Mouse (Mus musculus): Measurements from ENCODE around the gene Dab2ip.

DNA sequence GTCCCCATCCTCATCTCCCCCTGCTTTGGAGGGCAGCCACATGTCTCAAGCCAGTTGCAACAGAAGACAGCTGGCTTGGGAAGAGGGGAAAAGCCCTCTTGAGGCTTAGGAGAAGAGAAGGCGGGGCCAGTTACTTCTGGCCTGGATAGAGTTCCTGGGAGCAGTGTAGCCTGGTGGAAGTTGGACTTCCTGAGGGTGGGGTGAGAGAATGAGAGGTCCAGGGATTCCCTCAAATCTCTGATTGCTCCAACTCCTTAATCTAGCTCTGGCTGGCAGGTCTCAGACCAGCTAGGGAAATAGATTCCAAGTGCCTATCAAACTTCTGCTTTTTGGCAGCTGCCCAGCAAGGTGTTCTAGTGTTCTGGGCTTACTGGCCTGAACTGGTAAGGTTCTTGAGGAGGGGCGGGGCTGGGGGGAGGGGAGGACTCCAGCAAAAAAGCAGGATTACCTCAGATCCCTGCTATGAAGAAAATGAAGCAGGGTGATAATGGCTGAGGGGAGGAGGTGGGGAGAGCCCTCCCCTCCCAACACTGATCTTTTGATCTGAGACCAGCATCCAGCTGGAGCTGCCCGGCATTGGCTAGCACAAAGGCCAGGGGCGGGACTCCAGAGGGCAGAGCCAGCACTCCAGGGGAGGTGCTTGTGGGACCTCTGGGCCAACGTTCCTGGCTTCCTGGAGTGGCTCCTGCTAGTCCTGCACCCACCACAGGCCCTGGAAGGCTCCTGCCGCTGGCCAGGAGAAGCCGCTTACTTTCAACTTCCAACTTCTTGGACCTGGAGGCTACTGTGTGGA is 133.4 kb downstream of the Dab2ip start:
- TF ChIP-seq CTCF (IDR thresholded peaks at IDR 0.05; ENCODE audit: low read depth) (no peak), EP300 (IDR thresholded peaks at IDR 0.05; ENCODE audit: low read depth) (no peak)
